Mouse (Mus musculus) liver, embryonic 16.5 days (tissue): Measurements from ENCODE around the gene Psmd2. TPM values are rescaled to one million over a fixed set of nuclear protein-coding genes. Genes with fewer than 3 reads are reported as not detected.

Source experiments
- ATAC-seq: fragments of 200-750 bp; cut with Nextera tagmentation; 2 replicates; pipeline ENCODE4 v1.8.0; 2017; ENCODE audit warnings: low read depth, mild to moderate bottlenecking, moderate number of reproducible peaks, moderate library complexity
- H3K27ac ChIP-seq: fragments of 300-500 bp; sonication (generic); 2 replicates; pipeline ENCODE4 v1.5.1; 2014; ENCODE audit warnings: mild to moderate bottlenecking, low read length
- H3K27me3 ChIP-seq: fragments of 300-500 bp; sonication (generic); 2 replicates; pipeline ENCODE4 v1.6.1; 2014; ENCODE audit warnings: low read depth, low read length, mixed read lengths; ENCODE audit not compliant: control insufficient read depth, insufficient read depth
- H3K36me3 ChIP-seq: fragments of 300-500 bp; sonication (generic); 2 replicates; pipeline ENCODE4 v1.6.1; 2014; ENCODE audit warnings: mild to moderate bottlenecking; ENCODE audit not compliant: control insufficient read depth, insufficient read depth
- H3K4me1 ChIP-seq: fragments of 300-500 bp; sonication (generic); 2 replicates; pipeline ENCODE4 v1.6.1; 2014; ENCODE audit warnings: low read depth, low read length, mixed read lengths; ENCODE audit not compliant: control insufficient read depth
- H3K4me2 ChIP-seq: fragments of 300-500 bp; sonication (generic); 2 replicates; pipeline ENCODE4 v1.6.1; 2014; ENCODE audit warnings: low read depth, low read length, mixed read lengths
- H3K4me3 ChIP-seq: fragments of 300-500 bp; sonication (generic); 2 replicates; pipeline ENCODE4 v1.5.1; 2014; ENCODE audit warnings: low read depth, mild to moderate bottlenecking, low read length
- H3K9ac ChIP-seq: fragments of 300-500 bp; sonication (generic); 2 replicates; pipeline ENCODE4 v1.6.1; 2014; ENCODE audit warnings: low read depth, low read length
- H3K9me3 ChIP-seq: fragments of 300-500 bp; sonication (generic); replicated peaks from 2 replicates; pipeline ENCODE4 v1.6.1; 2016; ENCODE audit warnings: low read length; ENCODE audit not compliant: control insufficient read depth
- WGBS: fragments of 180-500 bp; shearing (Covaris S2); extraction: QIAGEN DNeasy Blood & Tissue Kit; methylation state at CpG from one replicate; pipeline ENCODE4 v1.1.7; 2014; ENCODE audit not compliant: insufficient replicate concordance; 5-methylcytosine and 5-hydroxymethylcytosine counted together
- polyA plus RNA-seq: library from polyadenylated mRNA; unstranded; fragments of >200 nt; fragmentation: Nextera tagmentation; extraction: Ambion mirVana; gene quantifications from 2 replicates; pipeline ENCODE4 v1.2.1, GENCODE M21; 2015

Gene Psmd2
- polyA plus RNA-seq, 1 experiment from 2014 or later, result 159 TPM

DNA sequence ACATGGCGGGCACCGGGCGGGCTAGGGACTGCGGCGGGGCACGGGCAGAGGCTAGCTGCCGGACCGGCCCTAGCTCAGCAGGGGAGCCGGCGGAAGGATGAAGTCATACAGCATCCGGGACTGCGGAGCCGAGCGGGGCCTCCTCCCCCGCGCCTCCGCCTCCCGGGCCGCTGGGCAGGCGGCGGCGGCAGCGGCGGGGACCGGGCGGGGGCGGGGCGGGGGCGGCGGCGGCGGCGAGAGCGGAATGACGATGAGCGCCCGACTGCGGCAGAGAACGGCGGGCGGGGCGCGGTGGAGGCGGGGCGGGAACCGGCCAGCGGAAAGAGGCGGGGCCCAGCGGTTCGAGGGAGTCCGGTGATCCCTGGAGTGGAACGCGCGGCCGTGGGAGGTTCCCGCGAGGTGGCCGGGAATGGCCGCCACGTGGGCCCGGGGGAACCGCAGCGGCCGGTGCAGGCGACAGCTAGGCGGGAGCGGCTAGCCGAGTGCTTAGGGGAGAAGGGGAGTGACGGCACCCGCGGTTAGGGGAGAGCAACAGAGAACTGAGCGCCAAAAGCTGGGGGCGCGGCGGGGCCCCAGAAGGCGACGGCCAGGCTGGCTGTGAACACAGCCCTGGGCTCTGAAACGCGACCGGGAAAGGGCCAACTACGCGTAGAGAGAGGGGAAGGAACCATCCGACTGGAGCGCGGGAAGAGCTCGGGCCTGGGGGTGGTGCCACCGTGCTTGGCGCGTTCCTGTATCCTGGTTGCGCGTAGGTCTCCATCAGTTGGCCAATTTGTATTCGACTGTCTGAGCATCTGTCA is 30.1 kb upstream of the Psmd2 start, which contains the start of gene Camk2n2:
TSS of gene Camk2n2 (minus strand) at position 97 of the 800 bp plus-strand sequence.
- ATAC-seq, result peak; percentile 74
- Histone ChIP-seq H3K4me3 (peak within 1 kb of the TSS; percentile 72), H3K4me1 (peaks cover 29% of the 10 kb centered on the region), H3K9me3 (no peaks in the 10 kb centered on the region), H3K9ac (peak within 1 kb of the TSS; percentile 60), H3K4me2 (peak within 1 kb of the TSS; percentile 97), H3K36me3 (no peaks in the 10 kb centered on the region), H3K27ac (no peak within 1 kb of the TSS), H3K27me3 (peaks cover 67% of the 10 kb centered on the region)
- under 1% methylated on average over 71 of the region's 92 CpGs for WGBS

DNA sequence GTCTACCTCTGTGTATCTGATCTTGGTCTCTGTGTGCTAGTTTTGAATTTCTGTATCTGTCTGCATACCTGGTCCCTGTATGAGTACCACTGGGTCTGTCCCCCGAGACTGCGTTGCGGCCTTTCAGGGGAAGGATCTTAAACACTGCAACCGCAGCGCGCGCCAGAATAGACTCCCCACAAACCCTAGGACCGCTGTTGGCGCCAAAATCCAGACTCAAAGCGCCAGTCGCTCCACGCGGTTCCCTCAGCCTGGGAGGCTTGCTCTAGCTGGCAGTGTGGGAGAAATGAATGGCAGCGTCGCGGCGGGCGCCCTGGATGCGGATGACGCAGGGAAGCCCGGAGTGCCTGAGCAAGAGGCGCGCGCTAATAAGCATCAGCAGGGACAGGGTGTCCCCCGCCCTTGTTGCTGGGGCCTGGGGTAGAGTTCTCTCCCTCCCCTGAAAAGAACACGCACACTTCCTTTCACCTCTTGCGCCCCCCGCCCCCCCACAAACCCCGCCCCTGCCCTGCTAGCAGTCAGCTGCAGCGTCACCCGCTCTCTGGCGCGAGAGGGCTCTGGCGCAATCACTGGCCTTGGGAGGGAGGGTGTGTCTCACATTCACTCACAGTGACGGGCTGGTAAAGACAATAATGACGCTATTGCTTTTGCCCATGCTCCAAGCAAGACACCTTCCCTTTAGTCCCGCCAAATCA is 29.3 kb upstream of the Psmd2 start:
- peak overlapping the region; percentile 72 for H3K4me3 ChIP-seq
- peak; percentile 58 for ATAC-seq
- H3K9ac ChIP-seq, result peak overlapping the region; percentile 60
- H3K36me3 ChIP-seq, result no peaks in the 10 kb centered on the region
- peaks cover 70% of the 10 kb centered on the region for H3K27me3 ChIP-seq
- H3K4me1 ChIP-seq, result peaks cover 29% of the 10 kb centered on the region
- H3K4me2 ChIP-seq, result peak overlapping the region; percentile 97
- under 1% methylated on average over 37 of the region's 37 CpGs for WGBS
- no peaks in the 10 kb centered on the region for H3K9me3 ChIP-seq
- no peak overlapping the region for H3K27ac ChIP-seq

DNA sequence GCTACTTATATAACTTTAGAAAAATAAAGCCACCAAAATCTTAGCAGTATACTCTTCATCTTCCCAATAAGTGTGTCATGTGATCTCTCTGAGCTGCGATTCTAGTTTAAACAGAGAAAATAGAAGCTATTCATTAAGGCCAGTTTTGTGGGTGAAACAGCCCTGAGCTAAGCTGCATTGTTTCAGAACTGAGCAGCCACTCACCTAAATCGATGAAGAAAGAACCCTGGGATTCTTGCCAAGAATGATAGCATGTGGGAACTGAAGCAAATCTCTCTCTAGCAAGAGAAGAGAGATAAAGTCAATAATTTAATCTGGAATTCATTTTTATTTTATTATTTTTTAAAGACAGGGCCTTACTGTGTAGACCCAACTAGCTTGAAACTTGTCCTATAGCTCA is 28.2 kb upstream of the Psmd2 start:
- H3K36me3 ChIP-seq, result no peaks in the 10 kb centered on the region
- no peak overlapping the region for H3K4me3 ChIP-seq
- WGBS, result 45% methylated on average over 2 of the region's 2 CpGs
- no peak overlapping the region for H3K9ac ChIP-seq
- H3K4me2 ChIP-seq, result no peak overlapping the region
- no peaks in the 10 kb centered on the region for H3K9me3 ChIP-seq
- ATAC-seq, result no peak
- H3K27ac ChIP-seq, result no peak overlapping the region
- peaks cover 29% of the 10 kb centered on the region for H3K4me1 ChIP-seq
- peaks cover 66% of the 10 kb centered on the region for H3K27me3 ChIP-seq

DNA sequence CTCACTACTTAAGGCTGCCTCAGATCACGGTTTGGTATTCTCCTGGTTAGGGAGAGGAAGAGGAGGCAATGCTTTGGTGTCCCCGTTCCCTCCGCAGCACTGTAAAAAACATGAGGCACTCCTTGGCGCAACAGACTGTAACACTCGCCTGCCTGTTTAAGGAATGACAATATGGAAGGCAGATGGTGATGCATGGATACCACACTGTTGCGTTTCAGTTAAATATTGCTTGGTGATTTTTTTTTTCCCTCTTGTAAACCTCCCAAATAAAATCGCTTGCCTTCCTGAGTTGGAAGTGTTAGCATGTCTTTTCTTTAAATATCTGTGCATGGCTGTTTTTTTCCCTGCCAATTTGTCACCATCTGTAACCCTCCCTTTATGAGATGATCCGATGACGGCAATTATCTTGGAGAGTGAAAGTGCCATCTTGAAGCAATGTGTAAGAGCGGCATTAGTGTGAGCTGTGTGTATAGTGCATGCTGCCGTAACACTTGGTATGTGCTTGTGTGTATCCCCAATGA is 22.5 kb upstream of the Psmd2 start:
- H3K4me2 ChIP-seq, result no peak overlapping the region

DNA sequence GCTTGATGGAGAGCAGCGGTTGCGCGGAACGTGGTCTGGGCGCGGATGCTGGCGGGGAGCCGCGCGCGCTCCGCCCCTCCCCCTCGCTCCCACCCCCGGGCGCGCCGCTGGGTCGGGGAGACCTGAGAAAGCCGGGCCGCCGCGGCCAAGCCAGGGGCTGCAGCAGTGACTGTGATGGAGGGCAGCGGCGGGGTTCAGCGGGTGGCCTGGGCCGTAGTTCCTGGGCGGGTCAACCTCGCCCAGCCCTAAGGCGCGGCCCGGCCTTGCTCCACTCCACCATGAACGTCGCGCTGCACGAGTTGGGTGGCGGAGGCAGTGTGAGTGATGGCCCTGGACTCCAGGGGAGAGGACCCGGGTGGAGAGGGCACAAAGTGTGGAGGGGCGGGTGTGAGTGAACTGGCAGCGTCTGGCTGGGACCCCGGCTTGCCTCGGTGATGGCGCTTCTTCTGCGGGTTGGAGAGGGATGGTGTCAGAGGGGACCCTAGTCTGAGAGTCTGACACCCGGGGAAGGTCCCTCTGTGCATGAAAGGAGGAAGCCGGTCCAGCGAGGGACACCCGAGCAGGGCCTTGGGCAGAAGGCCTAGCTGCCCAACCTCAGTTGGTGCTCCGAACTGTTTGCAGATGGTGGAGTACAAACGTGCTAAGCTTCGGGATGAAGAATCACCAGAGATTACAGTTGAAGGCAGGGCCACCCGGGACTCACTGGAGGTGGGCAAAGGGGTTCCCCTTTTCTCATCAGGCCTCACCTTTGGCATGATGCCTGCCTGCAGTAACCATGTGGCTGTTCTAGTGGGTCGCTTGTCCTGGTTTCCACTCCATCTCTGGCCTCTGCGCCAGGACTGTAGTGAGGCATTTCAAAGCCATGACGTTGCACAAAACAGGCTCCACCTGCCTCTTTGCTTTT is 21.5 kb upstream of the Psmd2 start, which contains the start of gene Ece2:
TSS of gene Ece2 (plus strand) at position 98 of the 904 bp plus-strand sequence.
- Histone ChIP-seq H3K9me3 (no peaks in the 10 kb centered on the region), H3K4me1 (peaks cover 4% of the 10 kb centered on the region), H3K9ac (peak within 1 kb of the TSS; percentile 26; the same call in 1 of the 2 replicates), H3K27ac (no peak within 1 kb of the TSS), H3K36me3 (no peaks in the 10 kb centered on the region), H3K4me2 (peak within 1 kb of the TSS; percentile 54), H3K27me3 (peaks cover 37% of the 10 kb centered on the region), H3K4me3 (peak within 1 kb of the TSS; percentile 42)
- ATAC-seq, result no peak
- WGBS, result 10% methylated on average over 54 of the region's 54 CpGs

More for the DNA sequence above, 22.5 kb upstream of the Psmd2 start:
- Histone ChIP-seq H3K4me3 (no peak overlapping the region), H3K27ac (no peak overlapping the region), H3K9ac (no peak overlapping the region), H3K9me3 (no peaks in the 10 kb centered on the region), H3K4me1 (peaks cover 4% of the 10 kb centered on the region), H3K36me3 (no peaks in the 10 kb centered on the region), H3K27me3 (peaks cover 41% of the 10 kb centered on the region)
- WGBS, result 52% methylated on average over 11 of the region's 11 CpGs
- no peak for ATAC-seq

DNA sequence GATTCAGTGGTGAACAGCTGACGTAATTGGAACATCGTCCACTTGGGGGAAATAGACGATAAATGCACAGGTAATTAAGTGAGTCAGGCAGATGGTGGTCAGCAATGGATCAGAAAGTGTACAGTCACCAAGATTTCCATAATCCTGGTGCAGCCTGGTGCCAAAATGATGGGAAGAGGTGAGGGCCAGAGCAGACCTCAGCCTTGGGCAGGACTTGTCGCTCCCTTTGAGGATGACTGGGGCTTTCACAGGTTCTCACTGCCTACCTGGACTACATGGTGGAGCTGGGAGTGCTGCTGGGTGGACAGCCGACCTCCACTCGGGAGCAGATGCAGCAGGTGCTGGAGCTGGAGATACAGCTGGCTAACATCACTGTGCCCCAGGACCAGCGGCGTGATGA is 14.0 kb upstream of the Psmd2 start:
- no peak overlapping the region for H3K4me2 ChIP-seq
- H3K4me1 ChIP-seq, result no peaks in the 10 kb centered on the region
- no peak overlapping the region for H3K27ac ChIP-seq
- 62% methylated on average over 8 of the region's 8 CpGs for WGBS
- no peak for ATAC-seq
- peaks cover under 1% of the 10 kb centered on the region; the same call in 1 of the 2 replicates for H3K27me3 ChIP-seq
- no peak overlapping the region for H3K4me3 ChIP-seq
- H3K9me3 ChIP-seq, result no peaks in the 10 kb centered on the region
- no peak overlapping the region for H3K9ac ChIP-seq
- no peaks in the 10 kb centered on the region for H3K36me3 ChIP-seq

DNA sequence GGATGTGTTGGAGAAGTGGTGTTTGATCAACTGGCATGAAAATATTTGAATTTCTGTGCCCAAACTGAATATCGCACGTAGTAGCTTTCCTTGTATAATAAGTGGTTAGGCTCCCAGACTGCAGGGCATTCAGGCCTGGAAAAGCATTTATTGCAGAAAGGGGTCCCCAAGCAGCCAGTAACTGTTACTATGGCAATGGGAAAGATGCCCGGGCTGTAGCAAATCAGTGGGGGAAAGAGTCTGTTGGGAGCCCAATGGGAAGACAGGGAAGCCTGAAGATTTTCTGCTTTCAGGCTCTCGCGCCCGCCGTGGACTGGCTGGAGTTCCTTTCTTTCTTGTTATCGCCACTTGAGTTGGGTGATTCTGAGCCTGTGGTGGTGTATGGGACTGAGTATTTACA is 13.1 kb upstream of the Psmd2 start:
- Histone ChIP-seq H3K27ac (no peak overlapping the region), H3K9me3 (no peaks in the 10 kb centered on the region), H3K4me1 (no peaks in the 10 kb centered on the region), H3K4me3 (no peak overlapping the region), H3K9ac (no peak overlapping the region), H3K27me3 (no peaks in the 10 kb centered on the region; the same call in 1 of the 2 replicates), H3K36me3 (no peaks in the 10 kb centered on the region), H3K4me2 (no peak overlapping the region)
- 73% methylated on average over 8 of the region's 8 CpGs for WGBS
- no peak for ATAC-seq

DNA sequence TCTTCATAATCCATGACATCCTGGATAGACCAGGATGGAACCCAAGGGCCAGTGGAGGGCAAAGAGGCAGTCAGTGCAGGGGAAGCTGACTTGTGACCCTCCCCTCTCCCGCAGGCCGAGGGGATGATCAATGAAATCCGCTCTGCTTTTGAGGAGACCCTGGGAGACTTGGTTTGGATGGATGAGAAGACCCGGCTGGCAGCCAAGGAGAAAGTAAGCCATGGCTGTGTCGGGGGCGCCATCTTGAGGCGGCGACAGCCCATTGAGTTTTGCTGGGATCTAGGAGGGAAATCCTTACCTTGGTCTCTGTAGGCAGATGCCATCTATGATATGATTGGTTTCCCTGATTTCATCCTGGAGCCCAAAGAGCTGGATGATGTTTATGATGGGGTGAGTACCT is 9.3 kb upstream of the Psmd2 start:
- H3K27ac ChIP-seq, result no peak overlapping the region
- H3K9me3 ChIP-seq, result no peaks in the 10 kb centered on the region
- no peaks in the 10 kb centered on the region; the same call in 1 of the 2 replicates for H3K27me3 ChIP-seq
- no peak for ATAC-seq
- WGBS, result 3% methylated on average over 8 of the region's 8 CpGs
- H3K4me1 ChIP-seq, result no peaks in the 10 kb centered on the region
- H3K4me2 ChIP-seq, result no peak overlapping the region
- no peak overlapping the region for H3K4me3 ChIP-seq
- no peaks in the 10 kb centered on the region for H3K36me3 ChIP-seq
- no peak overlapping the region for H3K9ac ChIP-seq
